8 mouse cellular contexts compared by ENCODE assay signal in the genomic region with DNA sequence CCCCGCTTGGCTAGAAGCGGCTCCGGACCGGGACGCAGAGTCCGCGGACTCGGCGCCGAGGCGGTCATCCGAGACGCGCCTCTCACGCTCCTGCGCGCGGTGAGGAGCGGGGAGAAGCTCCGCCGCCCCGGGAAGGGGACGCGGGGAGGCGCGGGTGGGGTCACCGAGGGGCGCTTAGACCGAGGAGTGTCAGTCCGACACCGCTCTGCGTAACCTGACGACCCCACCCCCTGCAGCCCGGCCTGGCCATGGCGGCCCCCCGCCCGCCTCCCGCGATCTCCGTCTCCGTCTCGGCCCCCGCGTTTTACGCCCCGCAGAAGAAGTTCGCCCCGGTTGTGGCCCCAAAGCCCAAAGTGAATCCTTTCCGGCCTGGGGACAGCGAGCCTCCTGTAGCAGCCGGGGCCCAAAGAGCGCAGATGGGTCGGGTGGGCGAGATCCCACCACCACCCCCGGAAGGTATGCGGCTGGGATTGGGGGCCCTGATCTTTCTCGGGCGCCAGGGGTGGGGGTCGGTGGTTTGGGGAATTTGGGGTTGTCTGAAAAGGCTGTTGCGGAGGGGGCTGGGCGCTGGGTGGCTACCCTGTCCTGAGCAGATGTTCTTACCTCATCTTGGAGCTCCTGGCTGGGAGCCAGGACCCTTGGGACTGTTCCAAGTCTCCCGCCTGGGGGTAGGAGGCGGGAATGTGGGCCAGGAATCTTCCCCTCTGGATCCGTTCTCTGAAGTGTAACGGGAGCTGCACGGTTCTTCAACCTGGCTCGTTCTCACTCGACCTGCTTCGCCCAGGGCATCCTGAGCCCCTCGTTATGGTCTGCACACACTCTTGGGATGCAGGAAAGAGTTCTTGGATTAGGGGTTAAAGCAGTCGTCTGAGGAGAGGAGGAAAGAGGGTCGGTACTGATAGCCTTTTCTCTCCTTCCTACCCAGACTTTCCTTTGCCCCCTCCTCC. TPM values are rescaled to one million over a fixed set of nuclear protein-coding genes. Genes with fewer than 3 reads are reported as not detected.
DNase-seq lines count a peak whose midpoint lies in the region; ATAC-seq and TF ChIP-seq lines count a peak whose summit lies in the region.

No protein-coding gene starts in this region.

- 0 out of 2 replicates have a peak, but pooled peaks cover 2% of the 10 kb centered on the region for H3K36me3 ChIP-seq in hindbrain, embryonic 16.5 days (ENCODE audit: control insufficient read depth, insufficient read depth, low read length)

- ATAC-seq in frontal cortex, adult (ENCODE audit: low TSS enrichment) = no peak
- ATAC-seq in hindbrain, embryonic 16.5 days = peak; percentile 28

- H3K27me3 ChIP-seq in hindbrain, embryonic 16.5 days (replicated peaks; ENCODE audit: control insufficient read depth, insufficient read depth, low read length) = no peaks in the 10 kb centered on the region

- peaks cover 22% of the 10 kb centered on the region for H3K4me1 ChIP-seq in hindbrain, embryonic 16.5 days (ENCODE audit: control insufficient read depth, insufficient read depth, low read depth, low read length)

- peak overlapping the region; percentile 90 for H3K4me3 ChIP-seq in gastrocnemius, adult 2 months
- H3K4me3 ChIP-seq in hindbrain, embryonic 16.5 days (ENCODE audit: low read length) = peak overlapping the region; percentile 91
- peak overlapping the region; percentile 95 for H3K4me3 ChIP-seq in left cerebral cortex, adult 2 months

- H3K9ac ChIP-seq in hindbrain, embryonic 16.5 days (ENCODE audit: low read depth, low read length) = peak overlapping the region; percentile 94

- H3K27ac ChIP-seq in gastrocnemius, adult 2 months = peak overlapping the region; percentile 97
- H3K27ac ChIP-seq in hindbrain, embryonic 16.5 days (ENCODE audit: low read depth, low read length) = peak overlapping the region; percentile 84
- peak overlapping the region; percentile 98 for H3K27ac ChIP-seq in left cerebral cortex, adult 2 months

- no peaks in the 10 kb centered on the region for H3K9me3 ChIP-seq in hindbrain, embryonic 16.5 days (ENCODE audit: control insufficient read depth, low read length)

- WGBS in hindbrain, embryonic 16.5 days = under 1% methylated on average over 55 of the region's 72 CpGs

- peak; percentile 48 to 82 for DNase-seq in frontal cortex, adult 2 months (ENCODE audit: extremely low spot score in 1 of 2, low spot score in 1 of 2)
- peak; percentile 83 to 90 for DNase-seq in cerebellum, postnatal 14 days
- DNase-seq in gastrocnemius, adult 2 months = peak; percentile 88
- peak; percentile 74 to 78 for DNase-seq in left cerebral cortex, adult 2 months (ENCODE audit: extremely low spot score in 1 of 2, low spot score in 2 of 2)
- DNase-seq in lung, postnatal 36 days = peak; percentile 76
- DNase-seq in right cerebral cortex, postnatal 4 days = peak; percentile 75

- H3K4me2 ChIP-seq in hindbrain, embryonic 16.5 days (ENCODE audit: low read length) = peak overlapping the region; percentile 88

- intact Hi-C loops in gastrocnemius, adult 2 months (cut with DNase I) = loop anchor here (1.0 to 2.0 kb wide), 2 partner anchors 23 to 30 kb away; partner anchors contain the start of gene Epha1
- intact Hi-C loops in left cerebral cortex, adult 2 months (cut with DNase I) = no loop called here

- no peak for TF ChIP-seq CTCF in gastrocnemius, adult 2 months (IDR thresholded peaks at IDR 0.05)
- no peak; the same call in 1 of the 2 replicates for TF ChIP-seq CTCF in left cerebral cortex, adult 2 months (IDR thresholded peaks at IDR 0.05)

RNA-seq across cellular contexts. Expression of gene Zyx, which starts 0.9 kb away (rescaled TPM):
- polyA plus RNA-seq in frontal cortex, adult 2 months (2012; rRNA removed) = 59.7 and 69.8 TPM in 2 replicates
- 10 to 100 TPM; 19.7 to 24.7 TPM for total RNA-seq in gastrocnemius, adult 2 months (2021)
- 52.4 and 69.7 TPM in 2 replicates for polyA plus RNA-seq in hindbrain, embryonic 16.5 days (2015; fragmentation: Nextera tagmentation; extraction: Ambion mirVana)
- total RNA-seq in left cerebral cortex, adult 2 months (2021) = 10 to 100 TPM; 47.6 to 47.8 TPM

RNA-seq across cellular contexts. Expression of gene Epha1, which starts 22.8 kb away (rescaled TPM):
- 0.23 and 0.52 TPM in 2 replicates for polyA plus RNA-seq in frontal cortex, adult 2 months (2012; rRNA removed)
- under 1 TPM in 1 of 2 experiments, not detected in 1; 0.10 TPM for total RNA-seq in gastrocnemius, adult 2 months (2021)
- 0.25 and 0.49 TPM in 2 replicates for polyA plus RNA-seq in hindbrain, embryonic 16.5 days (2015; fragmentation: Nextera tagmentation; extraction: Ambion mirVana)
- total RNA-seq in left cerebral cortex, adult 2 months (2021) = under 1 TPM; 0.12 to 0.29 TPM

RNA-seq across cellular contexts. Expression of gene Fam131b, which starts 25.9 kb away (rescaled TPM):
- polyA plus RNA-seq in frontal cortex, adult 2 months (2012; rRNA removed) = 85.7 and 92.4 TPM in 2 replicates
- total RNA-seq in gastrocnemius, adult 2 months (2021) = under 1 TPM; 0.33 to 0.45 TPM
- polyA plus RNA-seq in hindbrain, embryonic 16.5 days (2015; fragmentation: Nextera tagmentation; extraction: Ambion mirVana) = 7.2 and 7.3 TPM in 2 replicates
- total RNA-seq in left cerebral cortex, adult 2 months (2021) = 100 to 1,000 TPM; 111 TPM

RNA-seq across cellular contexts. Expression of gene Tas2r143, which starts 49.7 kb away (rescaled TPM):
- polyA plus RNA-seq in frontal cortex, adult 2 months (2012; rRNA removed) = 0.17 and 0.18 TPM in 2 replicates
- total RNA-seq in gastrocnemius, adult 2 months (2021) = not detected
- not detected in 2 replicates for polyA plus RNA-seq in hindbrain, embryonic 16.5 days (2015; fragmentation: Nextera tagmentation; extraction: Ambion mirVana)
- not detected for total RNA-seq in left cerebral cortex, adult 2 months (2021)

RNA-seq across cellular contexts. Expression of gene Tas2r135, which starts 54.9 kb away (rescaled TPM):
- polyA plus RNA-seq in frontal cortex, adult 2 months (2012; rRNA removed) = 0.08 and 0.14 TPM in 2 replicates
- total RNA-seq in gastrocnemius, adult 2 months (2021) = not detected
- polyA plus RNA-seq in hindbrain, embryonic 16.5 days (2015; fragmentation: Nextera tagmentation; extraction: Ambion mirVana) = not detected in 2 replicates
- not detected for total RNA-seq in left cerebral cortex, adult 2 months (2021)

Comparison
In these comparisons a context has a peak if more than half of its experiments do, and no peak if none do; other contexts are left out.
1. RNA of gene Fam131b, which starts 25.9 kb away (total RNA-seq): 111 TPM in left cerebral cortex, adult 2 months; 0.33 to 0.45 TPM in gastrocnemius, adult 2 months; every median in the first group is over 10 times any median in the second.
2. Peak in every context shown above with its lines, with median percentiles within 50 percentile points of each other: DNase-seq, H3K27ac ChIP-seq and H3K4me3 ChIP-seq.